Mouse (Mus musculus) thymus, postnatal 25 days (tissue): ENCODE results near the gene Hap1.
"Not testable (repeated sequence)": the region's sequence is repeated elsewhere in the genome, so short reads cannot be mapped to it uniquely, and the experiment has no call there.

ENCODE experiments used
- DNase-seq: peaks from one replicate; pipeline ENCODE4 v3.0.0; 2022

Gene Hap1

GRCm38 (mm10) chr11:100352076-100352857, 3.7 kb downstream of the Hap1 start:
- peak; percentile 36 for DNase-seq

DNA sequence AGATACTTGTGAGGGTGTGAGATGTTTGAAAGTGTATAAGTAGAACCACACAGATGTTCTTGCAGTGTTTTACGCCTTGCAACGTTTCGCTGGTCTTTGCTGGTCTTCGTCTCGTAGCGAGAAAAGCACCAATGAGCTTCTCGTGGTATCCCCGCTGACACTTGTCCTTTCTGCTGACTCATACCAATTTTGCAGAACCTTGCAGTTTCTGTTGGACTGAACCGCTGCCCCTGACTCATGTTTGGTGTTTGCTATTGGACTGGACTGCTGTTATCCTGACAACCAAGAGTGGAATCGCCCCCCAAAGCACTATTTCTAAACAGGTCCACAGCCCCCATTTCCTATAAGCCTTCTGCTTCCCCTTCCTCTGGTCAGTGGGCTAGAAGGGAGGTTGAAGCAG, 11.7 kb downstream of the Hap1 start:
- no peak for DNase-seq

DNA sequence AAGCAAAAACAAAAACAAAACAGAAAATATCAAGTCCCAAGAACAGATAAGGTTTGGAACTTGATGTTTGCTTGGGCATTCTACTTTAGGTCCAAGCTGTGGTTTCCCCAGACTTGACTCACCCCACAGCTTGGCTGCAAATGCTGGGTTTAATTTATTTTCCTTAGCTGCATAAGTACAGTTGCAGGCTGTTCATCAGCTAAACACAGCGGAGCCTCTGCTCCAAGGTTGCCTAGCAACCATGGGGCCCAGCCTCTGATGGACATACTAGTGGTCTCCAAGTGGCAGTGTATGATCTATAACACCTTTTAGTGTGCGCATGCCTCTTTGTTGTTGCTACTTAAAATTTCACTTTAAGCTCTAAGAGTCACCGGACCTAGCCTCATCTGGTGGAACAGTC, 20.2 kb downstream of the Hap1 start:
- no peak for DNase-seq

DNA sequence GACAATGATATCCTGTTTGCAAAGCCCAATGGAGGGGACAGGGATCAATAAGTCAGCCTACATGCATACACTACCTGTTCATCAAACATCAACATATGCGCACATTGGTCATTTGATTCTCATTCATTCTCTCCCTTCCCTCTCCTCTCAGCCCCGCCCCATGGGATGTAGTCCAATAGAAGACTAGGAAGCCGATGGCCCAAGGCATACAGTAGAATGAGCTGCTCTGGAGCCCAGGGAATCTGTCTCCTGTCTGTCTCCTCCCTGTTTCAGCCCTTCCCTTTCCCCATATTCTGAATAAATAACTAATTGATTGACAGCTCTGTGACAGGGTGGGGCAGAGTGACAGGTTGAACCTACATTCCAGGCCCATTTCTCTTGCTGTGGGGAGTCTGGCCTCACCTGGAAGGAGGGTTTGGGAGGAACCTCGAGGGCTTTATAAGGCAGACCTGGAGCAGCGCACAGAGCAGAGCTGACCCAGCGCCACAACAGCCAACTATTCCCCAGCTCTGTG, 21.9 kb downstream of the Hap1 start, which contains the start of gene Gast:
TSS of gene Gast (plus strand) at position 464 of the 514 bp plus-strand sequence.
- no peak for DNase-seq

- no peak for DNase-seq
Observed at GRCm38 (mm10) chr11:100332766-100333515, 23.0 kb downstream of the Hap1 start.

GRCm38 (mm10) chr11:100330816-100331375, 25.0 kb downstream of the Hap1 start:
- DNase-seq: not testable (repeated sequence)

GRCm38 (mm10) chr11:100330235-100330634, 25.7 kb downstream of the Hap1 start:
- DNase-seq: no peak

DNA sequence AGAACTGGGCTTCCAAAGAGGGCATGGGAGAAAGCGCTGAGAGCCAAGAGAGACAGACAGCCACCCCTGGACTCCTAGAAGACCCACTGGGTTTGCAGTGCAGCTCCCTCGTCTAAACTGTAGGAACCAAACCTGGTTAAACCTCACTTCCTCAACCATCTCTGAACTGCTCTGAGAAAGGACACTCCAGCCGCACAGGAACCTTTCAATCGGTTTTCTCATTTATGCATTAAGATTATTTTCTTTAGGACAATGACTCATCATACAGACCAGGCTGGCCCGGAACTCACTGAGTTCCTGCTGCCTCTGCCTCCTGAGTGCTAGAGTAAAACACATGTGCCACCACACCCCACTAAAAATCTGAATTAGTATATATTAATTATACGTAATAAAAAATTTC, 28.2 kb downstream of the Hap1 start:
- no peak for DNase-seq

GRCm38 (mm10) chr11:100327316-100327715, 28.6 kb downstream of the Hap1 start:
- no peak for DNase-seq

GRCm38 (mm10) chr11:100325062-100325629, 30.8 kb downstream of the Hap1 start:
- DNase-seq: no peak

DNA sequence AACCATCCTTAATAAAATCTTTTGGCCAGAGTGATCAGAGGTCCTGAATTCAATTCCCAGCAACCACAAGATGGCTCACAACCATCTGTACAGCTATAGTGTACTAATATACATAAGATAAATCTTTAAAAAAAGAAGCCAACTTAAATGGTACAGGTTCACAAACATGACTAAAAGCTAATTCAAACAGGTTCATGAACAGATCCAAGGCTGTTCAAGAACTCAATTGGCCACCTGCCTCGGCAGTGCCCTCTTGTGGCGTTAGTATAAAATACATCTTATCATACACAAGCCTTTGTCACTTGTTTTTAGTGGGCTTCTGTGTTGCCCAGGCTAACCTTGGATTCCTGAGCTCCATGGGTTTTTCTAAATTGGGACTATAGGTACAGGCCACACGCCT, 32.4 kb downstream of the Hap1 start:
- peak; percentile 61 for DNase-seq

GRCm38 (mm10) chr11:100322591-100323258, 33.2 kb downstream of the Hap1 start:
- no peak for DNase-seq

DNA sequence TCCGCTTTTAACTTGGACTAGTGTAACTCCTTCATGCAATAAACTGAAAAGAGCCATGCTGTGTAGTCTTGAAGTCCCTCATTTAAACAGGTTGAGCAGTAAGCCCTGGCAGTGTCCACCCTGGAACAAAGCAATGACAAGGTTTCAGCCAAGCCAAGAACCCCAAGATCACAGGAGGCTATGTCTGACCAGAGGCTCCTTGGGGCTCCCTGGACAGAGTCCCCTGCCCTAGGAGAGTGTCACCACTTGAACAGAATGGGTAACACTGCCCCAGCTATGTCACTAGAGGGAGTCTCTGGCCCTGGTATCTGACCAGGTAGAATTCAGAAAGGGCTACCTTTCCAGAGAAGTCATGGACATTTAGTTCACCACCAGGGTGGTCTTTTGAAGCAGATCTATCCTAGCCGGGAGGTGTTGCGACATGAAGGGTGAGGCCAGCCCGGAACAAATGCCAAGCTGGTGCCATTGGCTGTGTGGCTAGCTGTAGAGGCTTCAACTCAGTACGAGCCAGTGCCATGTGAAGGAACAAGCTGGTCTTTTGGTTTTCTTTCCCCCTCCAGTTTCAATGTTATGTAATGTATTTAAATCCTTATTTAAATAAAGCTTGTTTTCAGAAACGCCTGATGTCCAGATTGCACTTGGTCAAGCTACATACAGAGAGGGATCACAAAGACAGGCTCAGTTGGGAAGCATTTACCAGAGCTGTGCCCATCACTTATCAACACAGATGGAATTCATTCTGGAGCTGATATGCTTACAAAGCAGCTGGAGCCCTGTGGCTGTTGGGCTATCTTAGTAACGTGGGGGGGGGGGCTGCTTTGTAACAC, 34.2 kb downstream of the Hap1 start:
- DNase-seq: not testable (repeated sequence)

GRCm38 (mm10) chr11:100320701-100321410, 35.1 kb downstream of the Hap1 start:
- DNase-seq: not testable (repeated sequence)

DNA sequence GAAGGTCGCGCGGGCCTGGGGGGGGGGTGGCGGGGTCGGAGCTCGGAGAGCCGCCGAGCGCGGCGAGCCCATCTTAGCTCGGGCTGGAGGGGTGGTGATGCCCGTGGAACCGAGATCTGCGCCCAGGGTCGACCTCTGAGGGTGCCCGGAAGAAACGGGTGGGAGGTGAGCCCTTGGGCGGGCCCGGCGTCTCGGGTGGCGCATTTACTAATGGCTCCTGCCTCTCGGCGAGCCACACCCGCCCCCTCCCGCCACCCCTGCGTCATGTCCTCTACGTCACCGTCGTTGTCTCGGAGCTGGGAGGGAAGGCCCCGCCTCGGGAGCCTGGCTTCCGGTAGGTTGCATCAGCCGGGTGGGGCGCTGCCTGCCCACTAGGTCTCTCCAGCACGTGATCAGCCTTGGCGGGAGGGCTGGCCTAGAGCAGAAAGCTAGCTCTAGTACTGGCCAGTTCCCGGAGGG, 35.7 kb downstream of the Hap1 start:
- DNase-seq: peak; percentile 93

DNA sequence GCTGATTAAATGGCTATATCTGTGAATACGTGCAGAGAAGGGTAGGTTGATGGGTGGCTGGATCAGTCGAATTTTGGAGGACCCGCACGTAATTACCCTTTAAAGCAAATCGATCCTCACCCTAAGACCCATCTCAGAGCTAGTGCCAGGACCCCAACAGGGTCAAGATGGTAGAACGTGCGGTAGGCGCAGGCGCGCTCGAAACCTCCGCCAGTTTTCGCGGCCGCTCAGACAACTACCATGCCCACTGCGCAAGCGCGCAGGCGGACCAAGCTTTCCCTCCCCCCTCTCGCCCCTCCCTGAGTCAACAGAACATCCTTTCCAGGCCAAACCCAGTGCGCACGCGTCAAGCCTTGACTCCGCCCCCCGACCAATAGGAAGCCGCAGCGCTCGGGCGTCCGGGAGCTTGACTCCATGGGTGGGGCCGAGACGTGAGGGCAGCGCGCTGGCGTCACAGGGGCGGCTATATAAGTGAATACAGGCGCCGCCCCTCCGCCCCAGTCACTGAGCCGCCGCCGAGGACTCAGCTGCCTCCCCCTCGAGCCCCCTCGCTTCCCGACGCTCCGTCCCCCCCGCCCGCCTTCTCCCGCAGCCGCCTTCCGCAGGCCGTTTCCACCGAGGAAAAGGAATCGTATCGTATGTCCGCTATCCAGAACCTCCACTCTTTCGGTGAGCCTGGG, 36.3 kb downstream of the Hap1 start, which contains the start of gene Eif1:
TSS of gene Eif1 (plus strand) at position 394 of the 680 bp plus-strand sequence.
- peak; percentile 100 for DNase-seq

- DNase-seq: no peak
Observed at GRCm38 (mm10) chr11:100318529-100319451, 37.1 kb downstream of the Hap1 start.

DNA sequence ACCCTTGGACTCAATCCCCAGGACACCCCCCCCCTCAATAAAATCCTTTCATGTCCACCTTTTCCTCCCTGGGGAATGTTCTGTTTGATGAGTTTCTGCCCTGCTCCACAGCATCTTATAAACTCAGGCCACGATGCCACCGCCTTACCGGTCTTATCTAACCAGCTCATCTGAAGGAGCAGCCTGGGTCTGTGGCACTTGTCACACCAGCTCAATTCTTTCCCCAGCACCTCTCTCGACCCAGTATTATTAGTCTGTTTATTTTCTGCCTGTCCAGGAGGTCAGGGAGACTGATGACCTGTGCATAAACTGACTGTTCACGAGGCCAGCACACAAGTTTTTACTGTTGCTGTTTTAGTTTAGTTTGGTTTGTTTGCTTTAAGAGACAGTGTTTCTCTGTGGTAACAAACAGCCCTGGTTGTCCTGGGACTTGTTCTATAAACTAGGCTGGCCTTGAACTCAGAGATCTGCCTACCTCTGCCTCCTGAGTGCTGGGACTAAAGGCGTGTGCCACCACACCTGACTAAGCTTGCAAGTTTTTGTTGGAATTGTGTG, 38.0 kb downstream of the Hap1 start:
- DNase-seq: no peak

- DNase-seq: no peak
Observed at GRCm38 (mm10) chr11:100315439-100315838, 40.5 kb downstream of the Hap1 start.
